Mouse (Mus musculus) erythroblast, embryonic 14.5 days (primary cell): ENCODE data around the gene Gm10964.

ENCODE experiments used
- GATA1 ChIP-seq: IDR thresholded peaks from 2 replicates; pipeline ENCODE4 v1.6.1; 2012; ENCODE audit warnings: low read length, inconsistent platforms, mixed read lengths
- TAL1 ChIP-seq: IDR thresholded peaks from 3 replicates; pipeline ENCODE4 v1.6.1; 2012; ENCODE audit warnings: low read length, inconsistent platforms, mixed read lengths

- TF ChIP-seq GATA1, result no peak
- TF ChIP-seq TAL1, result no peak
Measured at GRCm38 (mm10) chr3:103726642-103727041, 12.5 kb upstream of the Gm10964 start.
